Mouse (Mus musculus): ENCODE data around the gene Prpf4.

GRCm38 (mm10) chr4:62362437-62362836 is 46.2 kb upstream of the Prpf4 start:
- TF ChIP-seq CHD2 (IDR thresholded peaks at IDR 0.05; ENCODE audit: low read depth, low read length) (no peak), MAFK (IDR thresholded peaks at IDR 0.05; ENCODE audit: insufficient read depth, low read depth, low read length) (no peak), ZNF384 (IDR thresholded peaks at IDR 0.05; ENCODE audit: low read depth, low read length) (no peak)
